Mouse (Mus musculus) lung, embryonic 14.5 days (tissue): ENCODE data around the gene Tenm3. TPM values are rescaled to one million over a fixed set of nuclear protein-coding genes. Genes with fewer than 3 reads are reported as not detected.
A peak's percentile ranks its signal among the peaks of the same experiment; 100 is the strongest.

Experiments
- ATAC-seq: fragments of 200-750 bp; cut with Nextera tagmentation; 2 replicates; pipeline ENCODE4 v1.8.0; 2017; ENCODE audit warnings: mild to moderate bottlenecking, moderate TSS enrichment, moderate library complexity; ENCODE audit not compliant: insufficient read depth
- DNase-seq: peaks from one replicate; pipeline ENCODE4 v3.0.0-alpha.2; 2015
- H3K27ac ChIP-seq: fragments of 300-500 bp; sonication (generic); 2 replicates; pipeline ENCODE4 v1.5.1; 2014; ENCODE audit warnings: low read depth, mild to moderate bottlenecking, moderate library complexity
- H3K27me3 ChIP-seq: fragments of 300-500 bp; sonication (generic); 2 replicates; pipeline ENCODE4 v1.6.1; 2014; ENCODE audit warnings: low read length, control low read depth; ENCODE audit not compliant: insufficient read depth
- H3K36me3 ChIP-seq: fragments of 300-500 bp; sonication (generic); 2 replicates; pipeline ENCODE4 v1.6.1; 2014; ENCODE audit warnings: control low read depth; ENCODE audit not compliant: insufficient read depth
- H3K4me1 ChIP-seq: fragments of 300-500 bp; sonication (generic); 2 replicates; pipeline ENCODE4 v1.6.1; 2014; ENCODE audit warnings: antibody characterized with exemption, control low read depth; ENCODE audit not compliant: insufficient read depth
- H3K4me2 ChIP-seq: fragments of 300-500 bp; sonication (generic); 2 replicates; pipeline ENCODE4 v1.6.1; 2014; ENCODE audit warnings: mild to moderate bottlenecking
- H3K4me3 ChIP-seq: fragments of 300-500 bp; sonication (generic); 2 replicates; pipeline ENCODE4 v1.5.1; 2014; ENCODE audit warnings: low read depth, low read length
- H3K9ac ChIP-seq: fragments of 300-500 bp; sonication (generic); 2 replicates; pipeline ENCODE4 v1.6.1; 2014
- H3K9me3 ChIP-seq: fragments of 300-500 bp; sonication (generic); 2 replicates; pipeline ENCODE4 v1.6.1; 2016; ENCODE audit warnings: low read depth, low read length, control low read depth
- CTCF ChIP-seq: IDR thresholded peaks from 2 replicates; pipeline ENCODE4 v1.5.1; 2016; ENCODE audit warnings: antibody characterized with exemption, low read depth
- WGBS: fragments of 180-500 bp; shearing (Covaris S2); extraction: QIAGEN DNeasy Blood & Tissue Kit; methylation state at CpG from one replicate; pipeline ENCODE4 v1.1.7; 2014; 5-methylcytosine and 5-hydroxymethylcytosine counted together
- polyA plus RNA-seq: library from polyadenylated mRNA; unstranded; fragments of >200 nt; fragmentation: Nextera tagmentation; extraction: Ambion mirVana; gene quantifications from 2 replicates; pipeline ENCODE4 v1.2.1, GENCODE M21; 2014

Tenm3 gene
- polyA plus RNA-seq, 1 experiment from 2014 or later: 9.8 TPM

DNA sequence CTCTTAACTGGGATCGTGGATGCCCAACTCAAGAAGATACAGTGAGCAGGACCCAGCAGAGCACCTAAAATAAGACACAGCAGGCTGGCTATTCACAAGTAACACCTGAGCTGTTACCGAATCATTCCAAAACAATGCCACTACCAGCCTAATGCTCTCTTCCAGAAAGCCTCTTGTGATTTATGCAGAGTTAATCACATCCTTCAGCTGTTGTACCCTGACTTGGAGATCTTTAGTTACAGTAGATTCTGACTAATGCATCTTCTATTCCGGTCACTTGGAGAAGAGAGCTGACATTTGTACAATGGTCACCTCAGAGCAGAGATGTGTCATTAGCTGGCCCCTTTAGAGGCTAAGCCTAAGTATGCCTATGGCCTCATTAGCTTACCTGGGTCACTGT is 550.0 kb downstream of the Tenm3 start:
- Histone ChIP-seq H3K4me2 (no peak overlapping the region), H3K9ac (no peak overlapping the region), H3K4me1 (no peaks in the 10 kb centered on the region), H3K27me3 (no peaks in the 10 kb centered on the region), H3K36me3 (no peaks in the 10 kb centered on the region), H3K9me3 (no peaks in the 10 kb centered on the region), H3K4me3 (no peak overlapping the region), H3K27ac (no peak overlapping the region)
- ATAC-seq (no peak), DNase-seq (no peak)
- 91% methylated on average over 3 of the region's 3 CpGs for WGBS
- no peak for TF ChIP-seq CTCF

DNA sequence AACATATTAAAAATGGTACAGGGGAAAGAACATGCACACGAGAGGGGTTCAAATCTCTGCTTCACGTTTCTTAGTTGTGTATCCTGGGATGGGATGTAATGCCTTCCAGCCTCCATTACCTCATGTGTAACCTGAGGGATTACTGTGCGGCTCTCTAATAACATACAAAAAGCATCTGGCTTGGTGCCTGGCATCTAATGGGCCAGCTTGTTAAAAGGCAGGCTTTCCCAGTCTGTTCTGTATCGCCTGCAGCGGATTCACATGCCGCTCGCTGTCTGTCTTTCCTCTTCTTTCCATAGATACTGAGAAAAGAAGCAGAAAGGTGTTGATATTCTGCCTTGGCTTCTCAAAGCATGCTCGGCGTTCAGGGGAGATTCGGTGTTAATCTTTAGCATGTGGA is 558.3 kb downstream of the Tenm3 start:
- WGBS: 89% methylated on average over 10 of the region's 10 CpGs
- Histone ChIP-seq H3K9me3 (no peaks in the 10 kb centered on the region), H3K4me3 (no peak overlapping the region), H3K9ac (no peak overlapping the region), H3K4me1 (no peaks in the 10 kb centered on the region), H3K27ac (no peak overlapping the region), H3K4me2 (no peak overlapping the region), H3K36me3 (no peaks in the 10 kb centered on the region), H3K27me3 (no peaks in the 10 kb centered on the region)
- no peak for DNase-seq
- no peak for TF ChIP-seq CTCF
- ATAC-seq: no peak

DNA sequence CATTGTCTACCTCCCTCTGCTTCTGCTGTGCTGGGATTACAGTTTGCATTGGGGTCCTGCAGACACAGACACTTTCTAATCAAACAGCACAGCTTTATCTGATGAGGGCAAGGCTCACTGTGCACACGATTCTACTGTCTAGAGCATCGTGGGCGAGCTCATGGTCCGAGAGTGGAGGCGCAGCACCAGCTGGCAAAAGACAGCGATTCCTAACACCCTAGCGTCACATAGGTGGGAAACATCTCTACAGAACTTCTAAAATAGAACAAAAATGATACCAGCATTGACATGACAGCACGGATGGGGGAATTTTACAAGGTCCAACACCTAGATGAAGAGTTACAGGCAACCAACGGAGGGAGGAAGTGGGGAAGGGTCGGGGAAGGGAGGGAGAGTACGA is 561.9 kb downstream of the Tenm3 start:
- Histone ChIP-seq H3K9me3 (no peaks in the 10 kb centered on the region; the same call in 1 of the 2 replicates), H3K27me3 (no peaks in the 10 kb centered on the region), H3K9ac (no peak overlapping the region), H3K4me3 (no peak overlapping the region), H3K4me1 (no peaks in the 10 kb centered on the region), H3K27ac (no peak overlapping the region), H3K36me3 (peaks cover 7% of the 10 kb centered on the region; the same call in 1 of the 2 replicates), H3K4me2 (no peak overlapping the region)
- no peak for DNase-seq
- no peak for ATAC-seq
- WGBS: 85% methylated on average over 11 of the region's 11 CpGs
- TF ChIP-seq CTCF: no peak

DNA sequence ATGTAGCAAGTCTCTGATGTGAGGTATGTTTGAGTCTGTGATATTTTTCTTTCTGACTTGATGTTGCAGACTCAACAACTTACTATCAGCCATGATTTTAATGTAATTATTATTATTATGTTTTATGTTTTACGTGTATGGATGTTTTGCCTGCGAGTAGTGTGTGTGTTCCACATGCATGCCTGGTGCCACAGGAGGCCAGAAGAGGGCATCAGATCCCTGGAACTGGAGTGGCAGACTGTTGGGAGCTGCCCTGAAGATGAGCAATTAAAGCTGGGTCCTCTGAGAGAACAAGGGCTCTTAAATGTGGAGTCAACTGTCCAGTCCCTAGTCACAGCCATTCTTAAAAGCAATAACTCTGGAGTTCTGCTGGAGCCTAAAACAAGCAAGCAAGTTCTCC is 564.4 kb downstream of the Tenm3 start:
- Histone ChIP-seq H3K4me1 (no peaks in the 10 kb centered on the region), H3K4me3 (no peak overlapping the region), H3K9ac (no peak overlapping the region), H3K27ac (no peak overlapping the region), H3K4me2 (no peak overlapping the region), H3K9me3 (no peaks in the 10 kb centered on the region; the same call in 1 of the 2 replicates), H3K36me3 (peaks cover 16% of the 10 kb centered on the region; the same call in 1 of the 2 replicates), H3K27me3 (no peaks in the 10 kb centered on the region)
- no peak for TF ChIP-seq CTCF
- ATAC-seq (no peak), DNase-seq (peak; percentile 27)
- WGBS: 92% methylated on average over 2 of the region's 2 CpGs

DNA sequence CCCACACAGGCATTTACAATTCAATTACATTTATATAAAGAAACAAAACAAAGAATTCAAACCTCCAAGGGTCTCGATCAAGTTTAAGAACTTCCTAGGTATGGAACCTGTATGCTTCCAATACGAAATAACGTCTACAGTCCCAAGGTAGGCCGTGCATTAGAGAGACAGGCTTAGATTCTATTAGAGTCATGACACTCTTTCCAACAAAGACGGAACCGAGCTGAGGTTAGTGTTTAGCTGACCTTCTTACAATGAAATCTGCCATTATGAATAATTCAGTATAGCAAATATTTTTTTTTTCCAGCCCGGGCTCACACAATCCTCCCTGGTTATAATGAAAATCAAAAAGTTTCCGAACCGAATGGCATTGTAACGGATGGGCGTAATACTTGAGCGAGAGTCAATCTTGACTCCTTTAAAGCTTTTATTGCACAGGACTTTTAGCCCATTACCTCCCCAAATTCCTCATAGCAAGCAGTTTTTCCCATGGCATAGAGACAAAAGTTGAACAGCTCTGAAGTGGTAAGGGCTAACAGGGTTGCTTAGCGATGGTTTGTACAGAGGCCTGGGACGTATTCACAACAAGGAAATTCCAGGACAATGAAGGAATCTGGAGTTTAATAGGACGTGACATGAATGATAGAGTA is 565.6 kb downstream of the Tenm3 start:
- DNase-seq (no peak), ATAC-seq (no peak)
- Histone ChIP-seq H3K27me3 (no peaks in the 10 kb centered on the region), H3K4me2 (no peak overlapping the region), H3K36me3 (peaks cover 16% of the 10 kb centered on the region; the same call in 1 of the 2 replicates), H3K4me1 (no peaks in the 10 kb centered on the region), H3K27ac (no peak overlapping the region), H3K9me3 (no peaks in the 10 kb centered on the region; the same call in 1 of the 2 replicates), H3K9ac (no peak overlapping the region), H3K4me3 (no peak overlapping the region)
- TF ChIP-seq CTCF: no peak
- 88% methylated on average over 15 of the region's 15 CpGs for WGBS

DNA sequence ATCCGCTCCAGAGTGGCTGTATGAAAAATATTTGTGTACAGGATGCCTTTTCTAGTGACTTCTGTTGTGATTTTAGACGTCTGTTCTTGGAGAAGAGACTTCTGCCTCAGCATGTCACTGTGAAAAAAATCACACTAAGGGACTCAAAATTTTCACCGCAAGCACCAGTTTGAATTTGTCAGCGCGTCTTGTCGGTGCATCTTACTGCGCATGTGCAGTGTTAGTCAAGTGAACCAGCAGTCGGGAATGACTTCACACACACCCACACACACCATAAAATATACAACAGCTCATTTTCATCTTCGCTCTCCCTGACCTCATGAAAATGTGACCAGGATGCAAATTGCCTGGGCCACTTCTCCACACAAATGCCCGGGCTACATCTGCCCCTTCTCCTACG is 568.7 kb downstream of the Tenm3 start:
- WGBS: 88% methylated on average over 11 of the region's 11 CpGs
- ATAC-seq (no peak), DNase-seq (no peak)
- no peaks in the 10 kb centered on the region for H3K4me1 ChIP-seq
- TF ChIP-seq CTCF: no peak
- no peaks in the 10 kb centered on the region for H3K27me3 ChIP-seq
- no peak overlapping the region for H3K27ac ChIP-seq
- H3K9ac ChIP-seq: no peak overlapping the region
- H3K36me3 ChIP-seq: peaks cover 16% of the 10 kb centered on the region; the same call in 1 of the 2 replicates
- no peak overlapping the region for H3K4me2 ChIP-seq
- no peak overlapping the region for H3K4me3 ChIP-seq
- H3K9me3 ChIP-seq: no peaks in the 10 kb centered on the region; the same call in 1 of the 2 replicates

DNA sequence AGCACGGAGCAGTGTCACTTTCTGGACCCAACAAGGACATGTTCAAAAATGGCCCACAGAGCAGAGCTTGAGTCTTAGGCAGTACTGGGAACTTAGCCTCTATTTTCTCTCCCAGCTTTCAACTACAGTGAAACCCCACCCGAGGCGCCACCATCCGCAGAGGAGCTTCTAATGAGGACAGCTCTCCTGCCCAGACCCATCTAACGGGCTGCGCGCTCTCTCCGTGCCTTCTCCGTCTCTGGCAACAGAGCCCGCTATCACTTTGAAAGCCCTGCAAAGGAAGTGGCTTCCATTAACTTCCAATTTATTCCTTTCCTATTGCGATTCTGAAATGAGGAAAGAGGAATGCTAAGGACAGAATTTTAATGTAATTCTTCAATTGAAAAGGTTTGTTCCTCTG is 569.2 kb downstream of the Tenm3 start:
- Histone ChIP-seq H3K4me3 (no peak overlapping the region), H3K36me3 (peaks cover 16% of the 10 kb centered on the region; the same call in 1 of the 2 replicates), H3K9ac (no peak overlapping the region), H3K27me3 (no peaks in the 10 kb centered on the region), H3K4me1 (no peaks in the 10 kb centered on the region), H3K27ac (no peak overlapping the region), H3K4me2 (no peak overlapping the region), H3K9me3 (no peaks in the 10 kb centered on the region; the same call in 1 of the 2 replicates)
- DNase-seq (no peak), ATAC-seq (no peak)
- 89% methylated on average over 11 of the region's 11 CpGs for WGBS
- no peak for TF ChIP-seq CTCF
